Mouse (Mus musculus): Measurements from ENCODE around the gene Matn4.

GRCm38 (mm10) chr2:164443460-164444000, 38.6 kb upstream of the Matn4 start, which contains the start of gene Sdc4:
- TF ChIP-seq CTCF (IDR thresholded peaks at IDR 0.05; ENCODE audit: borderline replicate concordance, insufficient read depth, low read length) (no peak), POLR2A (IDR thresholded peaks at IDR 0.05; ENCODE audit: low read depth, low read length) (no peak)
